Mouse (Mus musculus) thymus, postnatal 4 days (tissue): ENCODE data around the gene Gpr21.
"Not testable (repeated sequence)": the region's sequence is repeated elsewhere in the genome, so short reads cannot be mapped to it uniquely, and the experiment has no call there.

ENCODE experiments used
- DNase-seq: peaks from one replicate; pipeline ENCODE4 v3.0.0; 2021

Gene Gpr21

GRCm38 (mm10) chr2:37516030-37516710 is at the start of gene Gpr21:
Gene Gpr21, plus strand, starts transcription at chr2:37516332.
- no peak for DNase-seq

- DNase-seq = no peak
Observed at GRCm38 (mm10) chr2:37479559-37479958, 36.6 kb upstream of the Gpr21 start.

GRCm38 (mm10) chr2:37480039-37480438 is 36.1 kb upstream of the Gpr21 start:
- DNase-seq = no peak

- DNase-seq = no peak
Observed at GRCm38 (mm10) chr2:37484165-37484564, 32.0 kb upstream of the Gpr21 start.

GRCm38 (mm10) chr2:37485370-37485769 is 30.8 kb upstream of the Gpr21 start:
- peak; percentile 49 for DNase-seq

GRCm38 (mm10) chr2:37486408-37486807 is 29.7 kb upstream of the Gpr21 start:
- DNase-seq = no peak

GRCm38 (mm10) chr2:37488956-37489355 is 27.2 kb upstream of the Gpr21 start:
- no peak for DNase-seq

GRCm38 (mm10) chr2:37497321-37497720 is 18.8 kb upstream of the Gpr21 start:
- no peak for DNase-seq

- not testable (repeated sequence) for DNase-seq
Observed at GRCm38 (mm10) chr2:37505856-37506255, 10.3 kb upstream of the Gpr21 start.

GRCm38 (mm10) chr2:37511134-37511901 is 4.8 kb upstream of the Gpr21 start:
- DNase-seq = no peak

GRCm38 (mm10) chr2:37516922-37517462 is 860 bp downstream of the Gpr21 start:
- no peak for DNase-seq

GRCm38 (mm10) chr2:37518561-37519285 is 2.6 kb downstream of the Gpr21 start:
- DNase-seq = no peak

GRCm38 (mm10) chr2:37519286-37519640 is 3.1 kb downstream of the Gpr21 start:
- DNase-seq = no peak

GRCm38 (mm10) chr2:37527587-37527986 is 11.5 kb downstream of the Gpr21 start:
- no peak for DNase-seq

- DNase-seq = no peak
Observed at GRCm38 (mm10) chr2:37529397-37529796, 13.3 kb downstream of the Gpr21 start.

GRCm38 (mm10) chr2:37530766-37531165 is 14.6 kb downstream of the Gpr21 start:
- DNase-seq = no peak

- no peak for DNase-seq
Observed at GRCm38 (mm10) chr2:37531639-37532038, 15.5 kb downstream of the Gpr21 start.

- DNase-seq = no peak
Observed at GRCm38 (mm10) chr2:37549346-37550012, 33.3 kb downstream of the Gpr21 start.

GRCm38 (mm10) chr2:37556366-37556765 is 40.2 kb downstream of the Gpr21 start:
- DNase-seq = no peak

- peak; percentile 10 for DNase-seq
Observed at GRCm38 (mm10) chr2:37565579-37565978, 49.4 kb downstream of the Gpr21 start.

- DNase-seq = no peak
Observed at GRCm38 (mm10) chr2:37566035-37566434, 49.9 kb downstream of the Gpr21 start.

GRCm38 (mm10) chr2:37569888-37570287 is 53.8 kb downstream of the Gpr21 start:
- DNase-seq = no peak
